Mouse (Mus musculus) forebrain, embryonic 14.5 days (tissue): ENCODE measurements around the gene Avpr1b. TPM values are rescaled to one million over a fixed set of nuclear protein-coding genes. Genes with fewer than 3 reads are reported as not detected.

ENCODE experiments used
- ATAC-seq: fragments of 200-750 bp; cut with Nextera tagmentation; 2 replicates; pipeline ENCODE4 v1.8.0; 2017; ENCODE audit warnings: mild to moderate bottlenecking, moderate library complexity
- DNase-seq: peaks from one replicate; pipeline ENCODE4 v3.0.0-alpha.2; 2015; ENCODE audit warnings: low spot score
- H3K27ac ChIP-seq: fragments of 300-500 bp; sonication (generic); 2 replicates; pipeline ENCODE4 v1.5.1; 2014; ENCODE audit warnings: low read depth, mild to moderate bottlenecking, control low read depth, low read length, moderate library complexity
- H3K27me3 ChIP-seq: fragments of 300-500 bp; sonication (generic); replicated peaks from 2 replicates; pipeline ENCODE4 v1.6.1; 2014; ENCODE audit warnings: low read length, control low read depth, mixed read lengths; ENCODE audit not compliant: control insufficient read depth, insufficient read depth
- H3K36me3 ChIP-seq: fragments of 300-500 bp; sonication (generic); 2 replicates; pipeline ENCODE4 v1.6.1; 2014; ENCODE audit warnings: low read length, control low read depth; ENCODE audit not compliant: control insufficient read depth, insufficient read depth
- H3K4me1 ChIP-seq: fragments of 300-500 bp; sonication (generic); 2 replicates; pipeline ENCODE4 v1.6.1; 2014; ENCODE audit warnings: antibody characterized with exemption, low read length, control low read depth; ENCODE audit not compliant: control insufficient read depth, insufficient read depth
- H3K4me2 ChIP-seq: fragments of 300-500 bp; sonication (generic); 2 replicates; pipeline ENCODE4 v1.6.1; 2014; ENCODE audit warnings: mild to moderate bottlenecking, control low read depth, low read length
- H3K4me3 ChIP-seq: fragments of 300-500 bp; sonication (generic); 2 replicates; pipeline ENCODE4 v1.5.1; 2014; ENCODE audit warnings: low read depth, low read length, control low read depth
- H3K9ac ChIP-seq: fragments of 300-500 bp; sonication (generic); 2 replicates; pipeline ENCODE4 v1.6.1; 2014; ENCODE audit warnings: mild to moderate bottlenecking, low read length, control low read depth, moderate library complexity
- H3K9me3 ChIP-seq: fragments of 300-500 bp; sonication (generic); replicated peaks from 2 replicates; pipeline ENCODE4 v1.6.1; 2016; ENCODE audit warnings: low read length, control low read depth, mixed read lengths; ENCODE audit not compliant: control insufficient read depth
- WGBS: fragments of 180-500 bp; shearing (Covaris S2); extraction: QIAGEN DNeasy Blood & Tissue Kit; methylation state at CpG from one replicate; pipeline ENCODE4 v1.1.7; 2014; 5-methylcytosine and 5-hydroxymethylcytosine counted together
- polyA plus RNA-seq: library from polyadenylated mRNA; unstranded; fragments of >200 nt; fragmentation: Nextera tagmentation; extraction: Ambion mirVana; gene quantifications from 2 replicates; pipeline ENCODE4 v1.2.1, GENCODE M21; 2014

The Avpr1b gene
- polyA plus RNA-seq, 1 experiment from 2014 or later = not detected

DNA sequence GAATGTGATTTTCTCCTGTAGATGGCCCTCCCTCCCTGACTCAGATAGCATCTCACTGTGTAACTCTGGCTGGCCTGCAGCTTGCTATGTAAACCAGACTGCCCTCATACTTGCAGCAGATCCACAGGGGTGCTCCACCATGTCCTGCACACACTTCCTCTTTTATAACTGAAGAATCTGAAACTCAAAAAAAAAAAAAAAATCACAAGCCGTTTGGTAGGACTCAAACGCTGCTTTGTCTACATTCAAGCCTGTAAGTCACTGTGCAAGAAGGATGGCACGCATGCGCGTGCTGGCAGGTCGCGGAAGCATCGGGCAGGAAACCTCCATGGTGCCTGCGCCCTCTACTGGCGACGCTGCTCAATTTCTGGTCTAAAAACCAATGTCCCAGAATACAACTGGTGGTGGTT is 58.9 kb downstream of the Avpr1b start:
- Histone ChIP-seq H3K4me1 (peaks cover 6% of the 10 kb centered on the region; the same call in 1 of the 2 replicates), H3K9me3 (no peaks in the 10 kb centered on the region), H3K4me2 (peak overlapping the region; percentile 48), H3K27ac (peak overlapping the region; percentile 82), H3K27me3 (no peaks in the 10 kb centered on the region), H3K9ac (peak overlapping the region; percentile 57), H3K4me3 (peak overlapping the region; percentile 21), H3K36me3 (no peaks in the 10 kb centered on the region)
- ATAC-seq (peak; percentile 93), DNase-seq (peak; percentile 98)
- WGBS = 0% methylated on average over 11 of the region's 11 CpGs

DNA sequence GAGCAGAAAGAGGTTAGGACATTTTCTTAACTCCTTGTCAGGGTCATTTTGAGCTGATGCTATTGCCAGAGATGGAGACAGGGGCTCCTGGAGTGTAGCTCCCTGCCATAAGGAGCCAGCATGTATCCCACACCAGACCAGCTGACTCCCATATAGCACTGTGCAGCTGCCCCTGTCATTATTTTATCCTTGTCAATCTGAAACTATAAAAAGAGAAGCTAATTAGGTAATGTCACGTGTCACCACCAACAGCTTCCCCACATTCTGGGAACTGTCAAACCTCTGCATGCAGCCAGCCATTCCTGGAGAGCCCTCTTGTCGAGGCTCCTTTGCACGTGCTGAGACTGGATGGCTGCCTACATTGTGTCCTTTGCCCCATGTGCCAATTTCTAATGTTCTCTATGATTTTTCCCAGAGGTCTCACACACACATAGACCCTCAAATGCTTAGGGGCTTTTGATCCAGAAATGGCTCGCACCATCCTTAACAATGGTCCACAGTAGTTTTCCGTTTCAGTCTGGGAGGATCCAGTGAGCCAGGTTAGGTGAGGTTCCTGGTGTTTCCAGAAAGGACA is 60.6 kb downstream of the Avpr1b start:
- no peaks in the 10 kb centered on the region for H3K9me3 ChIP-seq
- peaks cover 6% of the 10 kb centered on the region; the same call in 1 of the 2 replicates for H3K4me1 ChIP-seq
- DNase-seq (peak; percentile 15), ATAC-seq (no peak)
- H3K4me3 ChIP-seq = no peak overlapping the region
- no peak overlapping the region for H3K9ac ChIP-seq
- H3K27ac ChIP-seq = no peak overlapping the region
- no peaks in the 10 kb centered on the region for H3K27me3 ChIP-seq
- WGBS = 63% methylated on average over 5 of the region's 5 CpGs
- no peak overlapping the region for H3K4me2 ChIP-seq
- H3K36me3 ChIP-seq = no peaks in the 10 kb centered on the region

DNA sequence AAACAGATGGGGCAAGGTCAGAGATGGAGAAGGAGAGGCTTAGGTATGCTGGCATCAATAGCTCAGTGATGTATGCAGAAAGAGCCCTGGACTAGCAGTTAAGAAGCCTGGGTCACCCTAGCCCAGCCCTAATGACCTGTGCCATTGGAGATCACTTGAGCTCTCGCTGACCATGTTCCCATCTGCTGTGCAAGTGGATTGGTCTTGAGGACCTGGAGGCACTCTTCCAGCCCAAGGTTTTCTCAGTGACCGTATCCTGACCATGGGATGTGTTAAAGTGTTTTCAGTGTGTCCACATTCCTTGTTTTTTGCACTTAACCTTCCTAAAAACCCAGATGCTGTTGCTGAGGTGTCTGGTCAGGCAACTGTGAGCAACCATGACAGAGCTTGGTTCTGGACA is 61.2 kb downstream of the Avpr1b start:
- H3K9me3 ChIP-seq = no peaks in the 10 kb centered on the region
- peaks cover 6% of the 10 kb centered on the region; the same call in 1 of the 2 replicates for H3K4me1 ChIP-seq
- no peaks in the 10 kb centered on the region for H3K27me3 ChIP-seq
- H3K36me3 ChIP-seq = no peaks in the 10 kb centered on the region
- H3K4me2 ChIP-seq = no peak overlapping the region
- H3K9ac ChIP-seq = 0 out of 2 replicates have a peak overlapping the region, but pooled peaks have one; percentile 13
- 92% methylated on average over 2 of the region's 2 CpGs for WGBS
- no peak overlapping the region for H3K4me3 ChIP-seq
- no peak overlapping the region for H3K27ac ChIP-seq
- DNase-seq (no peak), ATAC-seq (no peak)

DNA sequence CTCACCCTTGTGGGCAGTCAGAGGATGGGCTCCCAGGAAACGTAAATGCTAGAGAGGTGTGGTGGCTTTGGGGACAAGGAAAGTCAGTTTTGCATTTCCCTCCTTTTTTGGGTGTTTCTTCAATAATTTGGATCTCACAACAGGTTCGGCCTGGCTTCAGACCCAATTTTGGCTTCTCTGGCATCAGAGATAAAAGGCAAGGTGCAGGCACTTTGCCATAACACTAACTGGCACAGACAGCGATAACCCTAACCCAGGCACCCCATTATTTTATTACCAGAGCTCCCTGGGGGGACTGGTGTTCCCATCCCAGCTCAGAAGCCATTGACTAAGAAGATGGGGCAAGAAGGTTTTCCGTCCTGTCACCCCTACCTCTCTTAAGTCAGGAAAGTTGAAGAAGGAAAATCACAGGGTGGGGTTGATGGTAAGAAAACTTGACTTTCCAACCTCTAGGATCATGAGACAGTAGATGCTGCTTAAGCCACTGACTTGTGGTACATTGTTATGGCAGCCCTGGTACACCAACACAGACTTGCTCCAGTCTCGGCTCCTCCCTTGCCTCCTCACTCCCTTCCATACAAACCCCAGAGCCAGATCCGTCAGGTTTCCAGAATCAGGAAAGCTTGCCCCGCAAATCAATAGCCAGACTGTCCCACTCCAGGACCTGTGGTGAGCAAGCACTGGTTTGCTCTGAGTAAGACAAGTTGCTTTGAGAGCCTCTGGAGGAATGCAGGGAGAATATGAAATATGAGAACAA is 61.9 kb downstream of the Avpr1b start:
- Histone ChIP-seq H3K9ac (no peak overlapping the region), H3K27ac (no peak overlapping the region), H3K4me1 (peaks cover 6% of the 10 kb centered on the region; the same call in 1 of the 2 replicates), H3K4me3 (no peak overlapping the region), H3K36me3 (no peaks in the 10 kb centered on the region), H3K4me2 (no peak overlapping the region), H3K27me3 (no peaks in the 10 kb centered on the region), H3K9me3 (no peaks in the 10 kb centered on the region)
- ATAC-seq (no peak), DNase-seq (no peak)
- 83% methylated on average over 7 of the region's 7 CpGs for WGBS

Other genes starting within 250 kb of the Avpr1b start
- 15.3 and 22.4 TPM in 2 replicates for gene Srgap2, start 71.9 kb upstream of the Avpr1b start, polyA plus RNA-seq
- 2.3 and 2.7 TPM in 2 replicates for gene Fam72a, start 71.3 kb upstream of the Avpr1b start, polyA plus RNA-seq
- 0.10 TPM in 1 of 2 replicates, not detected in the other for gene Ctse, start 39.1 kb downstream of the Avpr1b start, polyA plus RNA-seq
- gene Rab7b, start 89.5 kb downstream of the Avpr1b start, polyA plus RNA-seq = 0.98 and 1.1 TPM in 2 replicates
- gene Slc26a9, start 144.8 kb downstream of the Avpr1b start, polyA plus RNA-seq = 0.04 and 0.12 TPM in 2 replicates
- gene Pm20d1, start 198.1 kb downstream of the Avpr1b start, polyA plus RNA-seq = 0.31 and 0.42 TPM in 2 replicates
- 11.9 and 14.5 TPM in 2 replicates for gene Slc41a1, start 228.3 kb downstream of the Avpr1b start, polyA plus RNA-seq